Mouse (Mus musculus): ENCODE measurements at regions not wholly inside any gene's neighbourhood (a gene's known extent, or its start where the extent isn't known, plus 50 kb on each side); places are given as distances from the start of the nearest gene placed in this dataset.

- no peak for DNase-seq (ENCODE audit: low spot score in 2 of 2)
Observed at GRCm38 (mm10) chr15:50942429-50942828, 2942.3 kb upstream of the Gm7489 start.

DNA sequence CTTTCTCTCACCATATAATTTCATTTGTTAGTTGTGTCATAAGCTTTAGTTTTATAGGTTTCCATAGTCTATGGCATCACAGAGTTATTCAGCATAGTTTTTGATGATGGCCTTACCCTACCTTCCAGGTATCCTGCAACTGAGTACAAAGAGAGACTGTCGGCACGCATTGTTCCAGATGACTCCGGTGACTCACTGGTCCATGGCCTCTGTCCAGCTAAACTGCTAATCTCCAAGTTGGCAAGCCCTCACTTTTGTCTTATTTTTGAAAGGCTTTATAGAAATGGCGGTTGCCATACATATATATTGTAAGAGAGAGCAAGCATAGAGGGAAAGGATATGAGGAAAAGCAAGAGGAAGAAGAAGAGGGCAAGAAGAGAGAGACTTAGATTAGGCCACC, 2939.7 kb upstream of the Gm7489 start:
- no peak for DNase-seq (ENCODE audit: low spot score in 2 of 2)

- DNase-seq (ENCODE audit: low spot score in 2 of 2): no peak
Observed at GRCm38 (mm10) chr15:50959109-50959508, 2925.6 kb upstream of the Gm7489 start.

- no peak for DNase-seq (ENCODE audit: low spot score in 2 of 2)
Observed at GRCm38 (mm10) chr15:50963606-50964005, 2921.1 kb upstream of the Gm7489 start.

GRCm38 (mm10) chr15:50964236-50964635, 2920.5 kb upstream of the Gm7489 start:
- DNase-seq (ENCODE audit: low spot score in 2 of 2): no peak

- DNase-seq (ENCODE audit: low spot score in 2 of 2): no peak
Observed at GRCm38 (mm10) chr15:50967176-50967575, 2917.5 kb upstream of the Gm7489 start.

GRCm38 (mm10) chr15:50970637-50971036, 2914.1 kb upstream of the Gm7489 start:
- DNase-seq (ENCODE audit: low spot score in 2 of 2): no peak

- DNase-seq (ENCODE audit: low spot score in 2 of 2): no peak
Observed at GRCm38 (mm10) chr15:50972593-50972992, 2912.1 kb upstream of the Gm7489 start.

DNA sequence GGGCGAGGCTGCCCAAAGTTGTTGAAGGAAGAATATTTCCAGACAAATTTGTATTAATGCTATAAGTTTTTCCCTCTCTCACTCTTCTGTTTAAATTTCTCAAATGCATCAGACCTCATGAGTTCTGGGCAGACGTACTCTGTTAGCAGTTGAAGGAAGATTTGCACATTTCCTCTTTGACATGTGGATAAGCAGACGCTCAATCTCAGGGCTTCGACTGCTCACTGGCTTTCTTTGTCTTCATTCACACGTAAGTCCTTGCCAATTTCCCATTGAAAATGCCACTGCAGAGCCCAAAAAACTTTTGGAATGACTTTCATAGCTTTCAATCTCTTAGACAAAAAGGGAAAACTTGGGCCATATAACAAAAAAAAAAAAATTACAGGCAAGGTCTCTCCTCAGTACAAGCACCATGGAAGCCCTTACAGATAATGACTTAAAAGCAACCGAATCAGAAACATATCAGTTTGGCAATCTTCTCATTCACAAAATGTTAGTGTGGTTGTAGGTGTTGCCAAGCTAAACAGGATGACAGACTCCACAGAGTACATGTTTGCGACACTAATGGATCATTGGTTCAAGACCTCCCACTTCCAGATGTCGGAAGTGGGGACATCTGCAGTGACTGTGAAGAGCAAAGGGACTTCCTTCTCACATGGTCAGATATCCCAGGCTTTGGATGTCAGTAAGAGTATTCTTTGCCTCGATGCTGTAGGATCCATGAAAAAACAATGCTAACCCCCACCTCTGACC, 2910.5 kb upstream of the Gm7489 start:
- no peak for DNase-seq (ENCODE audit: low spot score in 2 of 2)

GRCm38 (mm10) chr15:50989457-50989856, 2895.2 kb upstream of the Gm7489 start:
- DNase-seq (ENCODE audit: low spot score in 2 of 2): no peak

GRCm38 (mm10) chr15:50991667-50992066, 2893.0 kb upstream of the Gm7489 start:
- DNase-seq (ENCODE audit: low spot score in 2 of 2): no peak

GRCm38 (mm10) chr15:50992246-50992645, 2892.5 kb upstream of the Gm7489 start:
- DNase-seq (ENCODE audit: low spot score in 2 of 2): no peak

GRCm38 (mm10) chr15:50993121-50993520, 2891.6 kb upstream of the Gm7489 start:
- DNase-seq (ENCODE audit: low spot score in 2 of 2): no peak

DNA sequence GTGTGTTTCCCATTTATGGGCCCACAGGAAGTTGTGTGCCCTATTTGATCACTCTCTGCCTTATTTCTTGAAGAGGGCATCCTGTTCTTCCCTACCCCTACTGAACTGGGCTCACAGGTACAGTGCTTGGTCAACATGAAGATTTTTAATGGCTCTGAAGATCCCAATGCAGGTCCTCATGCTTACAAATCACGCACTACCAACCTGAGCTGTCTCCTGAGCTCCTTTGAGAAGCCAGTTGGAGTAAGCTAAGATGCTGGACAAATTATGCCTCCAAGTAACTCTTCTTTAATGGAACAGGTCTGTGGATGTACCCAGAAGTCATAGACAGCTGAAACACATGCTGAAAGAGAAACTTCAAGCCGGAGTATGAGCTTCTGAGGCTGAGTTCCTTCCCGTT, 2889.0 kb upstream of the Gm7489 start:
- DNase-seq (ENCODE audit: low spot score in 2 of 2): no peak

DNA sequence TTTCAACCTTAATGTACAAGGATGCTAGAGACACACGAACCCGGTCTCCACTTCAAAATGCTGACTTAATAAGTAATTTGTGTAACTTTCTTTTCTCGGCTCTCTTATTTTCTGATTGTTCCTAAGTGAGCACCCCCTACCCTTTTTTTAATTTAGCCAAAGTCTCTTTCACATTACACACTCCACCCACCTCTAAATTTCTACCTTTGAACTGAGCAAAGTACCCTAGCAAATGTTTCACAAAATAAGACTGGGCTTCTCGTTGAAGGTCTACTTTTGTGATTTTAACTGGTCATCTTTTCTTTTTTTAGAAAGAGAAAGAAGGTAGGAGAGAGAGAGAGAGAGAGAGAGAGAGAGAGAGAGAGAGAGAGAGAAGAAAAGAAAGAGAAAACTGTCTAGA, 2888.4 kb upstream of the Gm7489 start:
- no peak for DNase-seq (ENCODE audit: low spot score in 2 of 2)

DNA sequence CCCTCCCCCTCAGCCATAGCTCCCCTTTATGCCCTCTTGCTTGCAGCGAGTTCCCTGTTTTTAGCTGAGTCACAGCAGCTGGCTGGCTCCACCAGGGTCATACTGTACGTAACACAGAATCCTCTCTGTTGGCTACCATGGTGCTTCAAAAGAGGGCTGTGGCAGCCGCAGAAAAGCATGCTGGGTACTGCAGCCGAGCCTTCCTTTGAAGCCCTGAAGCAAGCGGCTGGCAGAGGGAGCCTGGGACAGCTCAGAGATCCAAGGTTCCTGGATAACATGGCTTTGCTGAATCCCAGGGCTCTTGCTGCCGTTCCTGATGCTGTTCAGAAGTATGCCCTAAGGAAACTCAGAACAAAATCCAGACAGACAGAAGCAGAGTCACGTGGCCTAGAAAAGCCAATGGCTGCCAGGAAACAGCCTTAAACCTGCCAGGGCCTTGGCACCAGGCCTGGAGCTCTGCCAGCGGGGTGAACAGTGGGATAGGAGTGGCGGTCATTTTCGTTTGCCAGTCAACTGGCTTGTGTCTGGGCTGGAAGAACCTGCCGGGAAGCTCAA, 2887.4 kb upstream of the Gm7489 start:
- DNase-seq (ENCODE audit: low spot score in 2 of 2): peak; percentile 2 to 4

GRCm38 (mm10) chr15:51038968-51039367, 2845.7 kb upstream of the Gm7489 start:
- DNase-seq (ENCODE audit: low spot score in 2 of 2): no peak

GRCm38 (mm10) chr15:51070538-51070937, 2814.2 kb upstream of the Gm7489 start:
- no peak for DNase-seq (ENCODE audit: low spot score in 2 of 2)

- peak; percentile 2 to 3 for DNase-seq (ENCODE audit: low spot score in 2 of 2)
Observed at GRCm38 (mm10) chr15:51071132-51071656, 2813.5 kb upstream of the Gm7489 start.

GRCm38 (mm10) chr15:51073678-51074077, 2811.0 kb upstream of the Gm7489 start:
- DNase-seq (ENCODE audit: low spot score in 2 of 2): no peak

- DNase-seq (ENCODE audit: low spot score in 2 of 2): no peak
Observed at GRCm38 (mm10) chr15:51074196-51074595, 2810.5 kb upstream of the Gm7489 start.

DNA sequence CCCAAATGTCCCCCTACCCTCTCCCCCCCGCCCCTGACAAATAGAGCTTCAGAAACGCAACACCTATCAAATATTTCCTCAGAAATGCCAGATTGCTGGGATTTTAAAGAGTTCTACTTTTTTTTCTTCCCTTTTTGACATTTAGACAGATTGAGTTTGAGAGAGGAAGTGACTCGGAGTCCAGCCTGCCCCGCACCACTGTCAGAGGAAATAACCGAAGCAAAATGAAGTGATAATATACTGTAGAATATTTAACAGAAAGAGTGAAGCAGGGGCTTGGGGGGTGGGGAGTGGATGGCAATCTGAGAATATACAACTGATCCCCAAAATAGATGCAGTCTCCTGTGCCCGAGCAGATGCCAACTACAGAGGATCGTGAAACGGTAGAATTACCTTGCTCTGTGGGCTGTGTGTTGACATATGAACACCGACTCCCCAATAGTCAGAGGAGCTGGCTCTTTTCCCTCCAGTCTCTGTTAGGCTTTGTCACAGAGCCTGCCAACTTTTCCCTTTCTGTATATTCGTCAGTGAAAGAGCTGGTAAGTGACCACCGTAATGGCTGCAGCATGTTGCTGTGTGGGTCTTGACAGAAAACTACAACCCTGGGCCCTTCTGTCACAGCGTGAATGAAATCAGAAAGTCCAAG, 2800.9 kb upstream of the Gm7489 start:
- no peak for DNase-seq (ENCODE audit: low spot score in 2 of 2)

DNA sequence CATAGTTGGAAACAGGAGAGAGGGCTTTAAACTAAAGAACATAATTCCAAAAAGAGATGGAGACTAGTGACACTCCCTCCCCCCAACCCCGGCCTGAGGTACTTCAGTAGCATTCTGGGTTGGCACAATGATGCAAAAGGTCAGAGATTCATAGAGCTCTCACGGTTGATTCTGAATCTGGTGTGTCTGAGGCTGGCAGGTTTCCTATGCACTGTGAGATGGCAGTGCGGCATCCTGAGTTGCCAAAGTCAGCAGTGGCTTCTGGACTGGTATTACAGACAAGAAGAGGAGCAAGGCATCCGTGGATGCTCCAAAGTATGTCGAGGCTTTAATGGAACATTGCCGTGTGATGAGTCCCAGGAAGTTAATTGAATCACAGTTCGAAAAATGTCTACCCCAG, 2791.8 kb upstream of the Gm7489 start:
- DNase-seq (ENCODE audit: low spot score in 2 of 2): no peak

All from urinary bladder, adult 18-20 months (tissue).